Mouse (Mus musculus): ENCODE measurements around the gene Scnn1a. TPM values are rescaled to one million over a fixed set of nuclear protein-coding genes. Genes with fewer than 3 reads are reported as not detected.

The Scnn1a gene
- total RNA-seq, 1 experiment: 0.31 TPM

GRCm38 (mm10) chr6:125333112-125333899, 12.8 kb downstream of the Scnn1a start:
- H3K4me3 ChIP-seq (ENCODE audit: insufficient read depth in 1 of 2, low read depth in 1 of 2, low read length in 2 of 2, poor library complexity in 1 of 2, severe bottlenecking in 1 of 2): no peak overlapping the region
- H3K4me1 ChIP-seq (ENCODE audit: control insufficient read depth in 2 of 2, insufficient read depth in 2 of 2, low read length in 2 of 2, poor library complexity in 1 of 2): peaks cover 0 to 6% of the 10 kb centered on the region in 2 experiments; a peak in 1 of 4 replicates
- in situ Hi-C loops (cut with MboI; ENCODE audit: low sequenced_read_pairs in 2 of 2, unreplicated experiment in 2 of 2): no loop called here
- no peak for TF ChIP-seq ZNF384 (IDR thresholded peaks at IDR 0.05; ENCODE audit: low read depth, low read length)
- TF ChIP-seq MAFK (IDR thresholded peaks at IDR 0.05; ENCODE audit: insufficient read depth, low read depth, low read length): no peak
- no peak for TF ChIP-seq HCFC1 (IDR thresholded peaks at IDR 0.05; ENCODE audit: borderline replicate concordance, insufficient read depth, low read length)
- no peak for TF ChIP-seq CHD2 (IDR thresholded peaks at IDR 0.05; ENCODE audit: low read depth, low read length)
- no peak for TF ChIP-seq ZC3H11A (IDR thresholded peaks at IDR 0.05; ENCODE audit: borderline replicate concordance, low read depth, low read length)
- no peaks in the 10 kb centered on the region for H3K36me3 ChIP-seq (ENCODE audit: control insufficient read depth, insufficient read depth, low read length, poor library complexity, severe bottlenecking)
- no peak overlapping the region for H3K27ac ChIP-seq (ENCODE audit: insufficient read depth, low read depth, low read length, poor library complexity, severe bottlenecking)
- DNase-seq (ENCODE audit: low read depth, low spot score): no peak
- H3K9me3 ChIP-seq (ENCODE audit: control insufficient read depth, insufficient read depth, low read depth, low read length): no peaks in the 10 kb centered on the region
- H3K9ac ChIP-seq (ENCODE audit: insufficient read depth, low read depth, low read length, poor library complexity, severe bottlenecking): no peak overlapping the region

- TF ChIP-seq CHD2 (IDR thresholded peaks at IDR 0.05; ENCODE audit: low read depth, low read length) (no peak), HCFC1 (IDR thresholded peaks at IDR 0.05; ENCODE audit: borderline replicate concordance, insufficient read depth, low read length) (no peak), ZC3H11A (IDR thresholded peaks at IDR 0.05; ENCODE audit: borderline replicate concordance, low read depth, low read length) (no peak), ZNF384 (IDR thresholded peaks at IDR 0.05; ENCODE audit: low read depth, low read length) (no peak), MAFK (IDR thresholded peaks at IDR 0.05; ENCODE audit: insufficient read depth, low read depth, low read length) (no peak)
- Histone ChIP-seq H3K9ac (ENCODE audit: insufficient read depth, low read depth, low read length, poor library complexity, severe bottlenecking) (no peak overlapping the region), H3K4me3 (ENCODE audit: insufficient read depth in 1 of 2, low read depth in 1 of 2, low read length in 2 of 2, poor library complexity in 1 of 2, severe bottlenecking in 1 of 2) (no peak overlapping the region), H3K4me1 (ENCODE audit: control insufficient read depth in 2 of 2, insufficient read depth in 2 of 2, low read length in 2 of 2, poor library complexity in 1 of 2) (0 out of 4 replicates have a peak, but pooled peaks cover 0 to 2% of the 10 kb centered on the region in 2 experiments), H3K9me3 (ENCODE audit: control insufficient read depth, insufficient read depth, low read depth, low read length) (no peaks in the 10 kb centered on the region), H3K27ac (ENCODE audit: insufficient read depth, low read depth, low read length, poor library complexity, severe bottlenecking) (no peak overlapping the region), H3K36me3 (ENCODE audit: control insufficient read depth, insufficient read depth, low read length, poor library complexity, severe bottlenecking) (no peaks in the 10 kb centered on the region)
- no peak for DNase-seq (ENCODE audit: low read depth, low spot score)
- in situ Hi-C loops (cut with MboI; ENCODE audit: low sequenced_read_pairs in 2 of 2, unreplicated experiment in 2 of 2): no loop called here
Measured at GRCm38 (mm10) chr6:125334356-125334755, 13.9 kb downstream of the Scnn1a start.

GRCm38 (mm10) chr6:125338791-125339660, 18.6 kb downstream of the Scnn1a start:
- in situ Hi-C loops (cut with MboI; ENCODE audit: low sequenced_read_pairs in 2 of 2, unreplicated experiment in 2 of 2): no loop called here
- Histone ChIP-seq H3K36me3 (ENCODE audit: control insufficient read depth, insufficient read depth, low read length, poor library complexity, severe bottlenecking) (no peaks in the 10 kb centered on the region), H3K9me3 (ENCODE audit: control insufficient read depth, insufficient read depth, low read depth, low read length) (no peaks in the 10 kb centered on the region), H3K27ac (ENCODE audit: insufficient read depth, low read depth, low read length, poor library complexity, severe bottlenecking) (no peak overlapping the region), H3K4me3 (ENCODE audit: insufficient read depth in 1 of 2, low read depth in 1 of 2, low read length in 2 of 2, poor library complexity in 1 of 2, severe bottlenecking in 1 of 2) (no peak overlapping the region), H3K4me1 (ENCODE audit: control insufficient read depth in 2 of 2, insufficient read depth in 2 of 2, low read length in 2 of 2, poor library complexity in 1 of 2) (peaks cover 0 to 3% of the 10 kb centered on the region in 2 experiments; a peak in 2 of 4 replicates), H3K9ac (ENCODE audit: insufficient read depth, low read depth, low read length, poor library complexity, severe bottlenecking) (no peak overlapping the region)
- no peak for DNase-seq (ENCODE audit: low read depth, low spot score)
- TF ChIP-seq CHD2 (IDR thresholded peaks at IDR 0.05; ENCODE audit: low read depth, low read length) (no peak), ZC3H11A (IDR thresholded peaks at IDR 0.05; ENCODE audit: borderline replicate concordance, low read depth, low read length) (no peak), MAFK (IDR thresholded peaks at IDR 0.05; ENCODE audit: insufficient read depth, low read depth, low read length) (no peak), ZNF384 (IDR thresholded peaks at IDR 0.05; ENCODE audit: low read depth, low read length) (no peak), HCFC1 (IDR thresholded peaks at IDR 0.05; ENCODE audit: borderline replicate concordance, insufficient read depth, low read length) (no peak)

GRCm38 (mm10) chr6:125340244-125340643, 19.8 kb downstream of the Scnn1a start:
- Histone ChIP-seq H3K36me3 (ENCODE audit: control insufficient read depth, insufficient read depth, low read length, poor library complexity, severe bottlenecking) (no peaks in the 10 kb centered on the region), H3K4me1 (ENCODE audit: control insufficient read depth in 2 of 2, insufficient read depth in 2 of 2, low read length in 2 of 2, poor library complexity in 1 of 2) (peaks cover 0 to 10% of the 10 kb centered on the region in 2 experiments; a peak in 2 of 4 replicates), H3K27ac (ENCODE audit: insufficient read depth, low read depth, low read length, poor library complexity, severe bottlenecking) (no peak overlapping the region), H3K4me3 (ENCODE audit: insufficient read depth in 1 of 2, low read depth in 1 of 2, low read length in 2 of 2, poor library complexity in 1 of 2, severe bottlenecking in 1 of 2) (no peak overlapping the region), H3K9me3 (ENCODE audit: control insufficient read depth, insufficient read depth, low read depth, low read length) (no peaks in the 10 kb centered on the region), H3K9ac (ENCODE audit: insufficient read depth, low read depth, low read length, poor library complexity, severe bottlenecking) (no peak overlapping the region)
- in situ Hi-C loops (cut with MboI; ENCODE audit: low sequenced_read_pairs in 2 of 2, unreplicated experiment in 2 of 2): no loop called here
- no peak for DNase-seq (ENCODE audit: low read depth, low spot score)
- TF ChIP-seq ZC3H11A (IDR thresholded peaks at IDR 0.05; ENCODE audit: borderline replicate concordance, low read depth, low read length) (no peak), HCFC1 (IDR thresholded peaks at IDR 0.05; ENCODE audit: borderline replicate concordance, insufficient read depth, low read length) (no peak), CHD2 (IDR thresholded peaks at IDR 0.05; ENCODE audit: low read depth, low read length) (no peak), ZNF384 (IDR thresholded peaks at IDR 0.05; ENCODE audit: low read depth, low read length) (no peak), MAFK (IDR thresholded peaks at IDR 0.05; ENCODE audit: insufficient read depth, low read depth, low read length) (no peak)
